Mouse (Mus musculus) liver, postnatal 0 days (tissue): ENCODE measurements around the gene Atxn7l1.

ENCODE experiments used
- CTCF ChIP-seq: sonication (generic); IDR thresholded peaks from 2 replicates; pipeline ENCODE4 v1.5.1; 2016; ENCODE audit warnings: antibody characterized with exemption, low read depth
- EP300 ChIP-seq: IDR thresholded peaks from 2 replicates; pipeline ENCODE4 v1.6.1; 2016; ENCODE audit warnings: antibody characterized with exemption, low read depth, mild to moderate bottlenecking

- TF ChIP-seq CTCF (no peak), EP300 (no peak)
These were observed 10.8 kb downstream of the Atxn7l1 start for GRCm38 (mm10) chr12:33158256-33158655.
